Comparison of ENCODE assay signal across 8 mouse cellular contexts in the genomic region with DNA sequence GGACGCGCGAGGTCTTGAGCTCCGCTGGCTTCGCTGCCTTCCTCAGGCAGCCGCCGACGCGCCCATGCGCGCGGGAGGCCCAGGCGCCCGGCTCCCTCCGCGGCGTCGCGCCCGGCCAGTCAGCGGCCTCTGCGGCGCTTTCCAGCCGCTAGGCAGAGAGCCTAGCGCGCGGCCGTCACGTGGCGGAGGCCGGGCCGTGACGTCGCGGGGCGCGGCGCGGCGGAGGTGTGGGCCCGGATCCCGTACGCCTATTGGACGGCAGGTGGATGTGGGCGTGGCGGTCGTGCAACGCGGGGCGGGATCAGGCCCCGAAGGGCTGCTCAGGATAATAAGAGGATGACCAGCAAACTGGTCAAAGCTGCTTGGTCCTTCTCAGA. TPM values are rescaled to one million over a fixed set of nuclear protein-coding genes. Genes with fewer than 3 reads are reported as not detected.
DNase-seq lines count a peak whose midpoint lies in the region; ATAC-seq and TF ChIP-seq lines count a peak whose summit lies in the region.

A gene (minus strand): TSS at position 184 of the 377 bp plus-strand sequence.

- ATAC-seq in Patski, result peak; percentile 87
- peak; percentile 98 for ATAC-seq in hindbrain, embryonic 14.5 days (ENCODE audit: low FRiP score)

- in situ Hi-C loops in Patski (cut with MboI; ENCODE audit: low pct_unique_long_range_greater_than_20kb), result no loop called here

- no peaks in the 10 kb centered on the region for H3K36me3 ChIP-seq in hindbrain, embryonic 14.5 days (replicated peaks; ENCODE audit: control insufficient read depth, insufficient read depth)

- peak within 1 kb of the TSS; percentile 89 for H3K27ac ChIP-seq in hindbrain, embryonic 14.5 days

- peak within 1 kb of the TSS; percentile 88 for H3K4me3 ChIP-seq in hindbrain, embryonic 14.5 days (replicated peaks; ENCODE audit: low read length)

- H3K4me2 ChIP-seq in hindbrain, embryonic 14.5 days (replicated peaks), result peak within 1 kb of the TSS; percentile 96

- CTCF ChIA-PET in Patski (lab: Charles Lee), result interaction anchor here (1.1 kb wide), 1 partner anchor 33 kb away, joined by 3 read pairs; no protein-coding TSS in a partner anchor

- no peaks in the 10 kb centered on the region for H3K27me3 ChIP-seq in Patski
- H3K27me3 ChIP-seq in hindbrain, embryonic 14.5 days (ENCODE audit: control insufficient read depth, insufficient read depth, low read length), result no peaks in the 10 kb centered on the region

- H3K4me1 ChIP-seq in hindbrain, embryonic 14.5 days (replicated peaks; ENCODE audit: control insufficient read depth, insufficient read depth, low read length), result peaks cover 17% of the 10 kb centered on the region; the same call in 1 of the 2 replicates

- WGBS in hindbrain, embryonic 14.5 days, result under 1% methylated on average over 47 of the region's 51 CpGs

- TF ChIP-seq CTCF in Patski (IDR thresholded peaks at IDR 0.05), result no peak

- no peaks in the 10 kb centered on the region for H3K9me3 ChIP-seq in hindbrain, embryonic 14.5 days (ENCODE audit: control insufficient read depth, low read length)

- peak; percentile 59 for DNase-seq in Patski (ENCODE audit: low read depth, low spot score)
- peak; percentile 98 for DNase-seq in cerebellum, postnatal 14 days
- peak; percentile 90 to 93 for DNase-seq in frontal cortex, postnatal 25 days (ENCODE audit: low spot score in 2 of 2)
- peak; percentile 95 for DNase-seq in hindbrain, embryonic 14.5 days (ENCODE audit: low spot score)
- peak; percentile 94 for DNase-seq in left cerebral cortex, adult 11 months (ENCODE audit: low spot score)
- peak; percentile 97 to 98 for DNase-seq in lung, postnatal 4 days
- peak; percentile 93 for DNase-seq in retina, postnatal 7 days (ENCODE audit: low read depth, low spot score)
- peak; percentile 93 for DNase-seq in urinary bladder, adult 2 months (ENCODE audit: low spot score)

- H3K9ac ChIP-seq in hindbrain, embryonic 14.5 days, result peak within 1 kb of the TSS; percentile 87

- POLR2A ChIA-PET in Patski (lab: Charles Lee), result no interaction called here

RNA-seq across cellular contexts. Expression of the gene that starts here (rescaled TPM):
- 23.3 TPM for polyA plus RNA-seq in Patski (2021)
- 38.2 and 40.2 TPM in 2 replicates for polyA plus RNA-seq in hindbrain, embryonic 14.5 days (2014; fragmentation: Nextera tagmentation; extraction: Ambion mirVana)
- polyA plus RNA-seq in urinary bladder, adult 2 months (2012; rRNA removed), result 13.5 and 14.5 TPM in 2 replicates

Comparison
In these comparisons a context has a peak if more than half of its experiments do, and no peak if none do; other contexts are left out.
1. Peak in every context shown above with its lines: DNase-seq, ATAC-seq, H3K4me3 ChIP-seq and H3K27ac ChIP-seq.